Mouse (Mus musculus) megakaryocyte, embryonic 14.5 days (primary cell): ENCODE data around the gene Ugt1a1.

ENCODE experiments used
- FLI1 ChIP-seq: IDR thresholded peaks from 2 replicates; pipeline ENCODE4 v1.6.1; 2012; ENCODE audit warnings: low read length, inconsistent platforms, mixed read lengths
- GATA1 ChIP-seq: IDR thresholded peaks from 3 replicates; pipeline ENCODE4 v1.6.1; 2012; ENCODE audit warnings: mixed read lengths, low read length, inconsistent platforms, borderline replicate concordance

DNA sequence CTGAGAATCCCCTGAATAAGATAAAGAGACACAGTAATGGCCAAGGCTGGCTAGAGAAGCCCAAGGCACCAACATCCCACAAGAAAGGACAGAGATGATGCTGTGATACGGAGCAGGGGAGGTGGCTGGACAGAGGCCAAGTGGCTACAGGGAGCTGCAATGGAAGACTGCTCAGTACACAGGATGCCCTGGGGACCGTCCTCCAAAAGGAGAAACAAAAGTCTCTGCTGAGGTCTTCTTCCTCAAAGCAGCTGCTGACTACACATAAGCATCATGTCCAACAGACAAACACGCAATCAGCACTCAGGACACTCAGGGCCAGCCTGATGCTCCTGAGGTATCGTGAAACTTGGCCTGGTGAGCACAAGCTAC is 53.1 kb downstream of the Ugt1a1 start:
- TF ChIP-seq FLI1 (no peak), GATA1 (no peak)
